Mouse (Mus musculus): Measurements from ENCODE around the gene Thsd4. TPM values are rescaled to one million over a fixed set of nuclear protein-coding genes. Genes with fewer than 3 reads are reported as not detected.

The Thsd4 gene
- total RNA-seq, 4 experiments from 2014 or later = 3.7 to 4.8 (median 4.2) TPM

DNA sequence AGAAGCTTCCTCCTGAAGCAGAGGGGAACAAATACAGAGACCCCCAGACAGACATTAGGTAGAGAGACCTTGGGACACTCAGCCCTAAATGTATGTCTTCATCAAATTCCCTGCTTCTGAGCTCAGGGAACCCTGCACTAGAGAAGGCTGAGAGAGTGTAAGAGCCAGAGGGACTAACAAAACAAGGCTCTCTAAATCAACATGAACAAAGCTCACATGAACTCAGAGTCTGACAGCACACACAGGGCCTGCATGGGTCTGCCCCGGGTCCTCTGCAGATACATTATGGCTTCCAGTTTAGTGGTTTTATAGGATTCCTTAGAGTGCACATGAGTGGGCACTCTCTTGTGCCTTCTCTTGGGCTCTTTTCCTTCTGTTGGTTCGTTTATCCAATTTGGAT, 140.8 kb downstream of the Thsd4 start:
- no peak for DNase-seq (ENCODE audit: low spot score)

DNA sequence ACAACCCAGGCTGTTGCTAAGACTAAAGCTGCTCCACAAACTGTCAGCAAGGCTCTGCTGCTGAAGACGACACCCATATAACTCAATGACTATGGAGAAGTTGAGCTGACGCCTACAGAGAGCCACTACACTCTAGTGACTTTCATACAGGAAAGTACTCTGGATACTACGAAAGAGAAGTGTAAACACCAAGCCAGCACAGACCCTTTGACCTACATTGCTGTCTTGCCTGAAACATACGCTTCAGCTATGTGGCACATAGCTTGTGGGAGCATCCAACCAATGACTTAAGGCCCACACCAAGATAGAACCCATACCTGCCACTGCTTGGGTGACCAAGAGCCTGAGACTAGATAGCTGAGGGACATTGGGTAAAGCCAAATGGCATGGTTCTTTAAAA, 141.3 kb downstream of the Thsd4 start:
- no peak for DNase-seq (ENCODE audit: low spot score)

DNA sequence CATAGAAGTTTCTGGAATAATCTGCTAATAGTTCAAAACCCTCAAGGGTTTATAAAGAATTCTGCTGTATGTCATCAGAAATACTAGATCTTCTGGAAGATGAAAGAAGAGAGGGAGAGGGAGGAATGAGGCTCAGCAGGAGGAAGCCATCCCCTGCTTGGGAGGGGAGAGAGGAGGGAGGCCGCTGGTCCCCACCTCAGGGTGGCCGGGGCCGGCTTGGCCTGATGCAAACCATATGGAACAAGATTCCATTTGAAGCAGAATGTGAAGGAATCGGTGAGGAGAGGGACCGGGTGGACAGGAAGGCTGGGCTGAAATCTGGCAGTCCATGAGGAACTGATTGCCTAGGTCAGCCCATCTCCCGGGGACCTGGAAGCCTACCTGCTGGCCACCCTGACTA, 143.6 kb downstream of the Thsd4 start:
- DNase-seq (ENCODE audit: low spot score) = no peak

DNA sequence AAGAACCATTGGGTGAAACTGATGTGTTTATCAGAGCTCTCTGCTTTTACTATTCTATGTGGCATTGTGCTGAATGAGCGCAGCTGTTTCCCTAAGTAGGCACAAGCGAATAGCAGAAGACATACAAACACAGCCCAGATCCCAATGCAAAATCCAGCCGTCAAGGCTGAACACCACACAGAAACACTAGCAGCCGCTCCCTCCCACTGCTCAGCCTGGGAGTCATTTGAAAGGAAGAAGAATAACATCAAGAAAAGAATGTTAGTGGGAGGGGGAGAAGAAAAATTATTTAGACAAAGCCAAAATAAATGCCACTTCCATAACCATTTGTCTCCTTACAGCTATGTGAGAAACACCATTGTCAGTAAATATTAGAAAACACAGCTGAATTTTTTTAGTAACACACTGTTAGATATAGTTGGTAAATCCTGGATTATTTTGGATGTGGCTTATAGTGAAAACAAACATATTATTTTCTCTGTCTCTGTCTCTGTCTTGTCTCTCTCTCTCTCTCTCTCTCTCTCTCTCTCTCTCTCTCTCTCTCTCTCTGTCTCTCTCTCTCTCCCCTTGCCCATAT, 148.6 kb downstream of the Thsd4 start:
- DNase-seq (ENCODE audit: low spot score) = no peak

DNA sequence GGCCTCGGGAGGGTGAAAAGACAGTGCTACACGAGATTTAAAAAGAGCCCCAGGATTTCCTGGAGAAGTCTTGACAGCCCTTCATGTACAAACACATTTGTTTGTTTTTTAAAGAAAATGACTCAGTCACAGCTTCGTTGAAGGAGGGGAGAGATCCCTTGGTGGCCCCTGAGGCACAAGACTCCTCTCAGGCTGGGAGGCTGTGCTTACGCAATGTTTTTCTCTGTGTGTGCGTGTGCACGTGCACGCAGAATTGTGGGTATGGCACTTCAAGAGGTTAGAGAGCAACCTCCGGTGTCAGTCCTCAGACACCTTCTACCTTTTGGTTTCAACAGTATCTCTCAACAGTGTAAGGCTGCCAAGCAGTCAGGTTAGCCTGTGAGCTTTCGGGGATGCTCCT, 153.3 kb downstream of the Thsd4 start:
- DNase-seq (ENCODE audit: low spot score) = no peak

DNA sequence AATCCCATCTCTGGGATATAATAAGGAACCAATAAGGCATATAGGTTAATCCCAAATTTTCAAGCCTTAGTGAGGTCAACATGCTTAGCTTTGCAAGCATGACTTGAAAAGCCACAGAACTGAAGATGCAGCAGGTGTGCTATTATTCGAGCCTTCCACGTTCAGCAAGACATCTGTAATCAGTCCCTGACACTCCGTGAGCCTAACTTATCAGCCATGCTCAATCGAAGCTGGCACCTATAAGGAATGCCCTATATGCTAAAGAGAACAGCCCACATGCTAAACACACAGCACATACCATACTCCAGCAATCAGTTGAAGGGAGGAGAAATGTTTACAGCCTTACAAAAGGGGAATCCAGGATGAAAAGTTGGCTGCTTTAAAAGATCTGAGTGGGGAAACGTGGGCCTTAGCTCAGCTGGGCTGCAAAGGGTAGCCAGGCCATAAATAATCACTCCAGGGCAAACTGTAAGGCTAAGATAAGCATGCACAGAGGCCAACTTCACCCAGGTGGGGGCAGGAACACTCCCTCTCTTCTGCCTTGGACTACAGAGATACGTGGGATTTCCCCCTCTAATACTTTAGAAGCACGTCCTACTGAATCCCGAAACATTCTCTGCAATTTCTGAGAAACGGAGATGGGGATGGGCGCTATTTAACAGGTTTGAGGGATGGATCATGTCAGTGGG, 154.1 kb downstream of the Thsd4 start:
- no peak for DNase-seq (ENCODE audit: low spot score)

DNA sequence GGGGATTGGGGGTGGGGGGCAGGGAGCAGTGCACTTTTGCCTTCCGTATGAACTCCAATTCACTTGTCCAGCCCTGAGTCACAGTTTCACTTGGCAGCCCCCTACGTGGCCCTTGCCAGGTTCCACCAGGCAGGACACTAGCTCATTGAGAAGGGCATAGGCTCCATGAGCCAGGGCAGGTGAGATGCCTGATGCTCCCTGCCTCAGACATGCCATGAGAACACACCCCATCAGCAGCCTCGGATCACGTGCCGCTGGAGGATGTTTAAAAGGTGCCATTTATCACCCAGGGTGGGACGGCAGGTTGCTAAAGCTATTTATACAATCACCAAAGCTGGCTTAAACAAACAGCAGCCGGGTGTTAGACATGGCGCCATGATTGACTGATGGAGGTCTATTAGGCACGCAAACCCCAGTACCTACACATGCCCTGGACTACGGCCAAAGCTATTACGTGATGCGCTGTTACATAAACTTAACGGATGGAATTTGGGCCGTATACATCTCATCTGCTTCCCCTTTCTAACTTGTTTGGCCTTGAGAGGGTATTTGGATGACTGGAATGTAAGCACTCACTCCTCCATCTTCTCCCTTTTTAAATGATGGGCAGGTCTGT, 157.6 kb downstream of the Thsd4 start:
- DNase-seq (ENCODE audit: low spot score) = no peak

DNA sequence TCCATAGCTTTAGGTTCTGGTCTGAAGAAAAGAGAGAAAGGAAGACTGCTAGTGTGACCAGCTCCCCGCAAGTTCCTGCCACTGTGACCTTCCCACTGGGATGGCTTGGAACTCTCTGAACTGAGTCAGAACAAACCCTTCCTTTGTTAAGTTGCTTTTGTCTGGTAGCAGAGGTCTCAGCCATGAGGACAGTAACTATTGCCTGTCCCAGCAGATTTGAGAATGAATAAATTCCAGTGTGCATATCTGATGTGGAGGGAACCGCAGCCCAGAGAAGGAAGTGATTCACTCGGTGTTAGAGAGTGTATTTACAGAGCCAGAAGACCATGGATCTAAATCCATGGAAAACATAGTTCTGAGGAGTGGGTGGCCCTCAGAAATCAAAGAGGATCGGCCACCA, 169.5 kb downstream of the Thsd4 start:
- DNase-seq (ENCODE audit: low spot score) = no peak

DNA sequence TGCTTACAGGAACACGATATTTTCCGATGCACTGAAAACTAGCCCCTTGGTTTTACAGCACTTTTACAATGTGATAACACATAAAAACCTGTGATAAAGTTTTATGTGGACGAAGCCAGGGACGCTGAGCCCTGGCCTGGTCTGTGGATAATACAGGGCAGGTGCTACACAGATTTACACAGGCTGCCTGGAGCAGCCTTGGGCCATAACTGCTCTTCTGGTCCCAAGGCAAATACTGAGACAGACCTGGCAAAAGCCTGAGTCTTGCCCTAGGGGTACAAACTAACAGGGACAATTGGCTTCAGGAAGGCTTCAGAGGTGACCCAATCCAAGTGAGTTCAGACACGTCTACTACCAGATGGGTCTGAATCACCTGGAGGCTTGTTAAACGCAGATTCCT, 170.7 kb downstream of the Thsd4 start:
- no peak for DNase-seq (ENCODE audit: low spot score)

DNA sequence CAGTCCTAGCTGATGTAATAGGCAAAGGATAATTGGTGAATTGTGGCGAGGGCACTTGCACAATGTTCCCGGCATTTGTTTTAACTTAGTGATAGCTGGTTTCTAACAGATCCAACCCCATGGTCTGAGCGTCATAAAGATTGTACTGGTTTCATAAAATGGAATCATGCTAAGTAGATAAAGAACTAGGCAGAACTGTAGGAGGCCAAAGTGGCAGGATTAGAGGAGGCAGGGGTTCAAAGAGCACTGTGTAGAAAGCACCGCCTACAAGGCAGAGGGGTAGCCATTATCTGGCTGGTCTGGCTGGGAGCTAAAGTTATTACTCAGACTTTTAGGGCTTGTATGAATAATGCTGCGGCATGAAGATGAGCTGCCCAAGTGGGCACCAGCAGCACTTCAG, 185.7 kb downstream of the Thsd4 start:
- DNase-seq (ENCODE audit: low spot score) = no peak

DNA sequence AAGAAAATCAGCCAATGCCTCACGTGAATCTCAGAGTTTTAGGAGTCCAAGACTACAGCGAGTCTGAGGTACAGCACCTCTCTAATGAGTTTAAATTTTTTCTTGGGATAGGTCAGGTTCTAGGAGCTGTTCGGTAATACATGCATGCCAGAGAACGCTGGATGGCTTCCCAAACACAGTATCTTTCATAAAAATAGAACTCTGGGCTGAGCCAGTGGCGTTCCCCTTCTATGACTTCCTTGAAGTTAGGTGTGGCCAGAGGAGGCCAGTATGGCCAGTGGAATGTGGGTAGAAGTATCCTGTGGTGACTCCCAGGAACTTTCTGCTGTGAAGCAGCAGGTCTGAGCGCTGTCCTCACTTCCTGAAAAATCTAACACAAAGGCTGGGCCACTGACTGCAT, 186.4 kb downstream of the Thsd4 start:
- peak; percentile 58 for DNase-seq (ENCODE audit: low spot score)

DNA sequence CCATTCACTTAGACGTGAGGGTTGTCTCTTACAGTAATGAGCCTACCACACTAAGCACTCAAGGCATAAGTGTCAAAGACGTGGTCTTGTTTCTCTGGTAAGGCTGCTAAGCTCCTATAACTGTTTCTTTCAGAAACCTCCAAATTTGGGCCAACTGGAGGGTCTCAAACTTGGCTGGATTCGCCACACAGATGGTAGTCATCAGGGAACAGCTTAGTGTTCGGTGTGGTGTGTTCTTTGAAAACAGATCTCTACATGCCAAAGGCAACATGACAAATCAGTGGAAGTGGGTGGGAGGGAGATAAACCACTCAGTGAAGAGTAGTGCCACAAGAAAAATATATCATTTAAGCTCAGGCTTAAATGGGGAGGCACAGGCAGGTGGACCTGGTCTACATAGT, 191.9 kb downstream of the Thsd4 start:
- DNase-seq (ENCODE audit: low spot score) = no peak

DNA sequence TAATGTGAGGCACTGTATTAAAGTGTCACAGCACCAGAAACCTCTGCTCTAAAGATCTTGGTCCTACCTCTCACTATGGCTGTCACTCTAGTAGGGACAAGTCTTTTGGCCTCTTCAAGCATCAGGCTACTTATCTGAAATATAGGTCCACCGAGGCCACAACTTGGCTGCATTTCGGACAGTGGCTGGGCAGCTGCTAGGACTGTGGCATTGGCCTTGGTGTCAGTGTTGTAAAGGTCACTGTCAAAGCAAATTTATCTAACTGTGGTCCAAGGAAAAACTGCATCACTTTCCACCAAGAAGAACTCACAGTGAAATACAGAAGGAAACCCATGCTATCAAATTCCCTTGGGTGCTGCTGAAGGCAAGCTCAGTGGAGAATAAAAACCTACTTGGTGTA, 197.1 kb downstream of the Thsd4 start:
- DNase-seq (ENCODE audit: low spot score) = no peak

DNA sequence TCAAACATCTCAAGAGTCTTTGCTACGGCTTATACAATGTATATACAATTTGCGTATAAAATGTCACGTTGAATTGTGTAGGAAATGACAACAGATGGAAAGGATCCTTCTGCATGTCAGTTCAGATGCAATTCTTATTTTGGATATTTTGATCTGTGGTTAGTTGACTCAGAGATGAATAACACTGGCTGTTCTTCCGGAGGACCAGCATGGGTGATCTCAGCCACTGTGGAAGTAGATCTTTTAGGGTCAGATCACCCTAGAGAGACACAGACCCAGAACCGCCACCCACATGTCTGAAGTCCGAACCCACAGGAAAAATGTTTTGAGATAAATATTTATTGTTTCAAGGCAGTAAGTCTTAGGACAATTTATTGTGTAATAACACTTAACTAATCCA, 198.4 kb downstream of the Thsd4 start:
- DNase-seq (ENCODE audit: low spot score) = no peak

DNA sequence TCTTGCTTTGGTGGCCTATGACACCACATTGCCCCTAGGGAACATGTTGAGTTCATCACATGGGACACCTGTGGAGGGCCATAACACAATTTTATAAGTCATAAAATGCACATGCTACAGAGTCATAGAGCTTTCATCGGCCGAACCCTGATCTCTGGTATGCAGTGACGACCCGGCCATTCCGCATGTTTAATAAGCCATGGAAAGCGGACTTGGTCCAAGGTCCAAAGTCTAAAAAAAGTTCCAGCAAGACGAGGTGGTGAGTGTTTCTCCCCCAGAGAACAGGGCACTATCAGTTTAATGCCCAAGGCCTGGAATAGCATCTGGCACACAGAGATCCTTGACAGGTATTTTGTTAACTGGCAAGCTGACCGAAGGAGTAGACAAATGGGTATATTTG, 204.6 kb downstream of the Thsd4 start:
- no peak for DNase-seq (ENCODE audit: low spot score)

DNA sequence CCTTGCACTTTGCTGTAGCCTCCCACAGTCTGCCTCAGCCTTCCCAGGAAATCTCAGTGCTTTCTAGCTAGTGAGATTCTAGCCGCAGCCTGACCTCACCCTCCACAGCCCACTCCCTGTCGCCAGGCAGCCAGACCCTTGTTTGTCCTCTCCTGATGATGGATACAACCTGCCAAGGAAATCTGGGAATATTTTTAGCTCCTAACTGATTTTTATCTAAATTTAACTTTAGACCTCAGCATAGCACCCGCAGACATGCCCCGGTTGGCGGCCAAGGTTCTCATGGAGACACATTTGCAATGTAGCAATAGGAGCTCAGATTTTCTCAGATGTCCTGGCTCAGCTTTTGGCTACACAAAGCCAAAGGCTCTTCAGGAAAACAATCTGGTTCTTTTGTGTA, 205.3 kb downstream of the Thsd4 start:
- DNase-seq (ENCODE audit: low spot score) = peak; percentile 25

DNA sequence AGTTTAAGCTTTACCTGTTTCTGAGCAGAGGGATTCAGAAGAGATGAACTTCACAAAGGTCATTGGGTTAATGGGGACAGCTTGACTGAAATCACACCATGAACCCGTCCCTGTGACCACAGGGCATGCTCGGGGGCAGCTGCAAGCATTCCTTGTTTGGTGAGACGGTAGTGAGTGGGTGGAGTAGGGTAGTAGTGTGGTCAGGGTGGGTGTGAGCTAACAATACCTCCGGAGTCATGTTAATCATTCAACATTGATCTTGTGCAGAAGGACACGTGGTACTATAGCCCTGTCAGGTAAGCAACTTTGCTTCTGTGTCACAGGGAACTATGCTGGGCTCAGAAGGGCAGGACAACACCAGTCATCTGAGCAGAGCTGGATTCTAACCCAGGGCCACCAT, 206.3 kb downstream of the Thsd4 start:
- DNase-seq (ENCODE audit: low spot score) = no peak

DNA sequence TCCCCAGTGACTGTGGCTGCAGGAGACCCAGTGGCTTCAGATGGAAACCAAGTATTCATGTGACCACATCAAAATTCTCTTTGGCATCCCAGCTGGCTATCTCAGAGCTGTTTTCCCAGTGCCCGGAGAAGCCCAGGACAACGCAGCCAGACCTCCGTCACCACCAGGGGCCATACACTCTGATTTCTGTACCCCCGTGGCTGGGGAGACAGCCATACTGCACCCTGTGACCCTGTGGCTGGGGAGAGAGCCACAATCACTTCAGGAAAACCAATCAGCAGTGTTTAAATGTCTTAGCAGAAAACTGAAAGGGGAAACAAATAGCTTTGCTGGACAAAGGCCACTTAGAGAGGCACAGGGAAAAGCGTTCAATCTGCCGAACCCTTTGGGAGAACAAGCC, 208.2 kb downstream of the Thsd4 start:
- peak; percentile 33 for DNase-seq (ENCODE audit: low spot score)

DNA sequence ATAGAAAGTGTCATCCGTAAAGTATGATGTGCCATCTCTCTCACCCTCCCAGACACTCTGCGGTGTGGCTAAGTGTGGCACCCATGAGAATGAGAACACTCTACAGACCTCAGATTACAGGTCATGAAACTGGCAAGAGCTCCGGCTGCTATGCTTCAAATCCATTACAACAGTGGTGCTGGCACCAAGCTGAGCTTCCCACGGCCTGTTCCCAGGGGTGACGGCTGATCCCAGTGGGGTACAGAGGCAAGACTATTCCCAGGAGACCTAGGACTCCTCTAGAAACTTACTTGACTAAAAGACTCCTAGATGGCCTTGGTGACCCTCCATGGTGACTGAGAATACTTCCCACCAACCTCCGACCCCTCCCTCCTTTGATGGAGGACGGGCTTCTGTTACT, 209.2 kb downstream of the Thsd4 start:
- DNase-seq (ENCODE audit: low spot score) = no peak

DNA sequence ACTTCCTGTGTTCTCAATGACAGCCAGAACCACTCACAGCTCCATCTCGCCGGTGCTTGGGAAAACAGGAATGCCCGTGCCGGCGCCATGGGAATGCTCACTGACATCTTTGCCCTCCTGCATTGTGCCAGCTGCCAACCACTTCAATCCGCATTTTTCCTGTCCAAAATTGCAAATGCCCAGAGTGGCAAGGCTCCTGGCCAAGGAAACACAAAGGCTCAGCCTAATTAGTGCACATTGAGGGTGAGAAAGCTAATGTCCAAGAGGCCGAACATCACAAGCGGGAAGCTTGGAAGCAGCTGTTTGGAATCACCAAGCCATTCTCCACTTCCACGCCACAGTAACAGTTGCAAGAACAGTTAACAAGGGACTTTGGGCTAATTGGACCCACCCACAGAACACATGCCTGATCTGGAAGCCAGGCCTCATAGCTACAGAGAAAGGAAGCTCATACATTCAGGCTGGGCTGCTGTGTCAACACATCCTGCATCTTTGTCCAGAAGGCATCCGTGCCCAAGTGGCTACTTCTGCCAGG, 210.2 kb downstream of the Thsd4 start:
- peak; percentile 32 for DNase-seq (ENCODE audit: low spot score)

DNA sequence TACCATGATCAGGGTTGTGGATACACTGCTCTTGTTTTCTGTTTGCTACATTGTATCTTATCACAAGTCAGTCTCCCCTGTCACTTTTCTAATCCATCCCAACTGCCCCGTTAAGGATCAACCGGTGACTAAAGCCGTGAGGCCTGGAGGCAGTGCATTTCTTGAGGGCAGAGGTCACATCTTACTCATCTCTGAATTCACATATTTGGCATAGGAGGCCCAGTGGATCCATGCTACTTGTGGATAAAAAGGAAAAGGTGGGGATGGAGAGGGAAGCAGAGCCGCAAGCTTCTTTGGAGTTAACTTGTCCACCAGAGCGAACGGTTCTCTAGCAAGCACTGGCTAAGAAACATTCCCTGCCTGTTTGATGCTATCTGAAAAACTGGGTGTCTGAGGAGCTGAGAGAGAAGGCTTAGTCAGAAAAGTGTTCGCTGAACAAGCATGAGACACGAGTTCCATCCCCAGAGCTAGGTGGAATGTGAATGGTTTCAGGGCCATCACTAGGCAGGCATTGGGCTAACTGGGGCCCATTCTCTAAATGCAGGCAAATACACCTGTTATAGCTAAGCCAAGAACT, 211.0 kb downstream of the Thsd4 start:
- no peak for DNase-seq (ENCODE audit: low spot score)

DNA sequence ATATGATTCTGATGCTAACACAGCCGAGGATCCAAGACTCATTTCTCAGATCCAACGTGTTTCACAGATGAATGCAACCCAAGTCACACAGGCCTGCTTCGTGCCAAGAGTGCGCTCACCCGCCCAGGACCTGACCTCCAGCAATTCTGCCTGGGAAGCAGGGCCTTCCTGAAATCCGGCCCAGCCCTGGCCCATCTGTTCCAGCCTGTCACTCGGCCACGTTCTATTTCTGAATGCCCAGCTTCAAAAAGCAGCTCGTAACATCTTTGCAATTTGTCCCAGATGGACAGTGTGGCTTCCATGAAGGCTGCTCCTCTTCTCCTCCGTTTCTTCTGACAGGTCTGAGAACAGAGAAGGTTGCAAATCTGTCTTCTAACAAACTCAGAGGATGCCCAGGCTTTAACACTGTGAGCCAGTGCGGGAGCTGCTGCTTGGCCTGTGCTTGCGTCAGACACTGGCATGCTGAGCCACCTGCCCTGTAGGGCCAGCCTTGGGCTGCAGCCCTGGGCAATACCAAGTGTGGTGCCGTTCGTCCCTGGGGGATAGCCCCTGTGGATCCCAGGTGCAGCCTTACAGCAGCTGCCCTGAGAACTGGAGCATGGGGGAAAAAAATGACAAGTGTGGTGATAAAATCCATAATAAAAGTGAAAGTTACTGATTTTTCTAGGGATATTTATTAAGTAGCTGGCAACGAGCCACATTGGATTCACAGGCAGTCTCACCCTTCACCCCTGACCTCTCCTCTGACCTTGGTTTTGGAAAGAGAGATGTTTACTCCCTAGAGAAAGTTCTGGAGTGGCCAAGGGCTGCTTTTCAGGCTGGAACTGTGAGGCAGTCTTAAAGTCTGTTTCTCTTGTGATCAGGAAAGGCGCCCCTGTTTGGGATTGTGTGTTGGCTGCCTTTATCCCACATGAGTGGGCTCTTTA, 211.8 kb downstream of the Thsd4 start:
- peak; percentile 76 for DNase-seq (ENCODE audit: low spot score)
